Mouse (Mus musculus) forebrain, embryonic 11.5 days (tissue): ENCODE measurements around the gene Clasp1. TPM values are rescaled to one million over a fixed set of nuclear protein-coding genes. Genes with fewer than 3 reads are reported as not detected.

Experiments
- ATAC-seq: fragments of 200-750 bp; cut with Nextera tagmentation; replicated peaks from 2 replicates; pipeline ENCODE4 v1.8.0; 2017; ENCODE audit warnings: moderate TSS enrichment; ENCODE audit not compliant: low FRiP score
- DNase-seq: peaks from one replicate; pipeline ENCODE4 v3.0.0-alpha.2; 2017; ENCODE audit warnings: low spot score
- H3K27ac ChIP-seq: fragments of 300-500 bp; sonication (generic); 2 replicates; pipeline ENCODE4 v1.5.1; 2014; ENCODE audit warnings: low read depth, low read length
- H3K27me3 ChIP-seq: fragments of 300-500 bp; sonication (generic); 2 replicates; pipeline ENCODE4 v1.6.1; 2014; ENCODE audit warnings: mild to moderate bottlenecking, low read length, mixed read lengths; ENCODE audit not compliant: control insufficient read depth, insufficient read depth
- H3K36me3 ChIP-seq: fragments of 300-500 bp; sonication (generic); 2 replicates; pipeline ENCODE4 v1.6.1; 2014; ENCODE audit warnings: mild to moderate bottlenecking, low read length, moderate library complexity, mixed read lengths; ENCODE audit not compliant: control insufficient read depth, insufficient read depth
- H3K4me1 ChIP-seq: fragments of 300-500 bp; sonication (generic); replicated peaks from 2 replicates; pipeline ENCODE4 v1.6.1; 2014; ENCODE audit warnings: low read length, mixed read lengths; ENCODE audit not compliant: control insufficient read depth, insufficient read depth
- H3K4me2 ChIP-seq: fragments of 300-500 bp; sonication (generic); 2 replicates; pipeline ENCODE4 v1.6.1; 2014; ENCODE audit warnings: low read depth, mild to moderate bottlenecking, low read length, moderate library complexity, mixed read lengths; ENCODE audit not compliant: severe bottlenecking
- H3K4me3 ChIP-seq: fragments of 300-500 bp; sonication (generic); 2 replicates; pipeline ENCODE4 v1.5.1; 2014; ENCODE audit warnings: low read depth, low read length
- H3K9ac ChIP-seq: fragments of 300-500 bp; sonication (generic); 2 replicates; pipeline ENCODE4 v1.6.1; 2014; ENCODE audit warnings: low read length
- H3K9me3 ChIP-seq: fragments of 300-500 bp; sonication (generic); 2 replicates; pipeline ENCODE4 v1.6.1; 2016; ENCODE audit warnings: low read length, mixed read lengths; ENCODE audit not compliant: control insufficient read depth
- WGBS: fragments of 180-500 bp; shearing (Covaris S2); extraction: QIAGEN DNeasy Blood & Tissue Kit; methylation state at CpG from one replicate; pipeline ENCODE4 v1.1.7; 2014; 5-methylcytosine and 5-hydroxymethylcytosine counted together
- polyA plus RNA-seq: library from polyadenylated mRNA; unstranded; fragments of >200 nt; fragmentation: Nextera tagmentation; extraction: Ambion mirVana; gene quantifications from 2 replicates; pipeline ENCODE4 v1.2.1, GENCODE M21; 2014

Clasp1 gene
- polyA plus RNA-seq, 1 experiment from 2014 or later: 136 TPM

DNA sequence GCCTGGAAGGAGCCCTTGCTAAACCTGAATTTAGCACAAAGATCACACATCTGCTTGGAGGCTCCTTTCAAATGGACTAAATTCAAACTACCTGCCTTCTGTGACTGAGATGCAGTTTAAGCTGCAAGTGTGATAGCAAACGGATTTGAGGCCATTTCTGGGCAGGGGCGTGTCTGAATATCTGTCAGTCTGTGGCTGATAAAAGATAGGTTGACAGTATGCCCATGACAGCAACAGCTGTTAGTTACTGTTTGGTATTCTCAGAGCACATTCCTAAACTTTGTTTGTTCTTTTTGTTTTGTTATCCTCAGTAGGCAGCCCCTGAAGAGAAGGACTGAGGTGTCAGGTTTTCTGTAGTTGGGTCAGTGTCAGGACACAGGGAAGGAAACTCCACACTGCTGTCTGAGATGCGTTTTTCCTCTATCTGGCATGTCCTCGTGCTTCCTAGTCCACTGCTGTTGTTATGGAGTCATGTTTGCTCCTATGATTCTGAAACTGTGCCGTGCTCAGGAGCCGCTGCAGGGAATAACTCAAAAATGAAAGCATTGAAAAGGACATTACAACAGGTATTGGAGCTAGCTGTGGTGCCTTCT is 94.7 kb downstream of the Clasp1 start:
- Histone ChIP-seq H3K27me3 (no peaks in the 10 kb centered on the region), H3K9ac (no peak overlapping the region), H3K4me1 (peaks cover 9% of the 10 kb centered on the region; the same call in 1 of the 2 replicates), H3K36me3 (no peaks in the 10 kb centered on the region; the same call in 1 of the 2 replicates), H3K27ac (no peak overlapping the region), H3K4me2 (no peak overlapping the region), H3K4me3 (no peak overlapping the region), H3K9me3 (no peaks in the 10 kb centered on the region)
- WGBS: 87% methylated on average over 6 of the region's 6 CpGs
- no peak for ATAC-seq
- DNase-seq: no peak

DNA sequence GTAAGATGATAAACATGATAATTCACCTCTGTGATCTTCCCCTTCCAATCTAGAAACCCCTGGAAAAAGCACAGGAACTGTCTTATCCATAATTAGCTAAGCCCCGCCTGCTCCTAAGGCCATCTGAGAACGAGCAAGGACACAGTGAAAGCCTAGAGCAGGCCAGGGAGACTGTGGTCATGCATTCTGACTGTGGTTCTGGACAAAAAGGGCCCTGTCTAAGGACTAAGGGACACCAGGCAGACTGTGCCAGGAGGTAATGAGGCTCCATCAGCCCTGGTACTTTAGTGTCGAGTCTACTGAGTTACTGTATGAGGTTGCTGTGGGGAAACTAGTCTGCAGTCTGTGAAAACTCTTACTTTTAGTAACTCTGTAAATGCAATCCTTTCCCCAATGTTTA is 96.7 kb downstream of the Clasp1 start:
- no peak overlapping the region for H3K4me3 ChIP-seq

DNA sequence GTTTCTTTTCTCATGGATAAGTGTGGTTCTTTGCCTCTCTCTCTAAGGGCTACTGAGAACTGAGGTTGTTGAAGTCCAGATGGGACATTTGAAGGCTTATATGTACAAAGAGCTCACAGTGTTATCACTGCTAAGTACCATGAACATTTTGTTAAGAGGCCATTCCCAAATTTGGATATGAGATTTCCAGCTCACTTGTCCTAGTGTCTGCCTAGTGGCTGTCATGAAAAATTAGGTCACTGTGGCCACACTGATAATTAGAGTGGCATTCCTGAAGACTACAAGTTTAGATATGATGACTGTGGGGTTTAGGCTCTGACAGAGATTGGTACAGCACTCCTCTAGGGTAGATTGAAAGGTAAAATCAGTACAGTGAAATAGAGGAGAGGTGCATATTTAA is 97.2 kb downstream of the Clasp1 start:
- no peaks in the 10 kb centered on the region; the same call in 1 of the 2 replicates for H3K36me3 ChIP-seq
- H3K27ac ChIP-seq: no peak overlapping the region
- H3K4me3 ChIP-seq: no peak overlapping the region
- no peaks in the 10 kb centered on the region for H3K27me3 ChIP-seq
- no peak overlapping the region for H3K4me2 ChIP-seq
- peaks cover 9% of the 10 kb centered on the region; the same call in 1 of the 2 replicates for H3K4me1 ChIP-seq
- no peak overlapping the region for H3K9ac ChIP-seq
- DNase-seq (no peak), ATAC-seq (no peak)
- no peaks in the 10 kb centered on the region for H3K9me3 ChIP-seq

More for the DNA sequence above, 96.7 kb downstream of the Clasp1 start:
- no peaks in the 10 kb centered on the region; the same call in 1 of the 2 replicates for H3K36me3 ChIP-seq
- DNase-seq: no peak
- no peaks in the 10 kb centered on the region for H3K27me3 ChIP-seq
- ATAC-seq: no peak
- H3K9me3 ChIP-seq: no peaks in the 10 kb centered on the region
- no peak overlapping the region for H3K9ac ChIP-seq
- peaks cover 9% of the 10 kb centered on the region; the same call in 1 of the 2 replicates for H3K4me1 ChIP-seq
- no peak overlapping the region for H3K27ac ChIP-seq
- no peak overlapping the region for H3K4me2 ChIP-seq
- WGBS: 82% methylated on average over 3 of the region's 3 CpGs

- DNase-seq (peak; percentile 6), ATAC-seq (no peak)
- Histone ChIP-seq H3K27me3 (no peaks in the 10 kb centered on the region), H3K9ac (no peak overlapping the region), H3K9me3 (no peaks in the 10 kb centered on the region), H3K27ac (no peak overlapping the region), H3K4me1 (no peaks in the 10 kb centered on the region), H3K4me2 (no peak overlapping the region), H3K4me3 (no peak overlapping the region), H3K36me3 (no peaks in the 10 kb centered on the region; the same call in 1 of the 2 replicates)
- 93% methylated on average over 3 of the region's 3 CpGs for WGBS
Measured at GRCm38 (mm10) chr1:118492811-118493210, 104.0 kb downstream of the Clasp1 start.

- Histone ChIP-seq H3K9ac (no peak overlapping the region), H3K4me1 (no peaks in the 10 kb centered on the region), H3K4me2 (no peak overlapping the region), H3K27me3 (no peaks in the 10 kb centered on the region), H3K4me3 (no peak overlapping the region), H3K27ac (no peak overlapping the region), H3K36me3 (no peaks in the 10 kb centered on the region; the same call in 1 of the 2 replicates), H3K9me3 (no peaks in the 10 kb centered on the region)
- 95% methylated on average over 9 of the region's 9 CpGs for WGBS
- no peak for ATAC-seq
- peak; percentile 49 for DNase-seq
Measured at GRCm38 (mm10) chr1:118494551-118494950, 105.7 kb downstream of the Clasp1 start.

- 79% methylated on average over 5 of the region's 5 CpGs for WGBS
- H3K9me3 ChIP-seq: no peaks in the 10 kb centered on the region
- DNase-seq (peak; percentile 84), ATAC-seq (peak; percentile 64; the same call in 1 of the 2 replicates)
- H3K9ac ChIP-seq: no peak overlapping the region
- peaks cover 3% of the 10 kb centered on the region; the same call in 1 of the 2 replicates for H3K36me3 ChIP-seq
- H3K4me1 ChIP-seq: no peaks in the 10 kb centered on the region
- no peak overlapping the region for H3K27ac ChIP-seq
- no peak overlapping the region for H3K4me2 ChIP-seq
- H3K4me3 ChIP-seq: no peak overlapping the region
- no peaks in the 10 kb centered on the region for H3K27me3 ChIP-seq
Measured at GRCm38 (mm10) chr1:118498311-118498710, 109.5 kb downstream of the Clasp1 start.

GRCm38 (mm10) chr1:118500606-118501005 is 111.7 kb downstream of the Clasp1 start:
- Histone ChIP-seq H3K36me3 (peaks cover 3% of the 10 kb centered on the region; the same call in 1 of the 2 replicates), H3K4me3 (no peak overlapping the region), H3K4me2 (no peak overlapping the region), H3K9ac (no peak overlapping the region), H3K27ac (no peak overlapping the region), H3K4me1 (no peaks in the 10 kb centered on the region), H3K27me3 (no peaks in the 10 kb centered on the region), H3K9me3 (no peaks in the 10 kb centered on the region)
- DNase-seq: peak; percentile 41
- WGBS: 91% methylated on average over 11 of the region's 11 CpGs
- ATAC-seq: no peak

- no peak overlapping the region for H3K4me3 ChIP-seq
- H3K36me3 ChIP-seq: peaks cover 3% of the 10 kb centered on the region; the same call in 1 of the 2 replicates
- no peak overlapping the region for H3K9ac ChIP-seq
- DNase-seq (peak; percentile 11), ATAC-seq (no peak)
- no peaks in the 10 kb centered on the region for H3K4me1 ChIP-seq
- no peaks in the 10 kb centered on the region for H3K9me3 ChIP-seq
- no peak overlapping the region for H3K27ac ChIP-seq
- no peak overlapping the region for H3K4me2 ChIP-seq
- no peaks in the 10 kb centered on the region for H3K27me3 ChIP-seq
- 89% methylated on average over 2 of the region's 2 CpGs for WGBS
Measured at GRCm38 (mm10) chr1:118501691-118502090, 112.8 kb downstream of the Clasp1 start.

- H3K36me3 ChIP-seq: peaks cover 2% of the 10 kb centered on the region; the same call in 1 of the 2 replicates
- ATAC-seq (no peak), DNase-seq (no peak)
- no peaks in the 10 kb centered on the region for H3K9me3 ChIP-seq
- H3K4me1 ChIP-seq: no peaks in the 10 kb centered on the region
- WGBS: 98% methylated on average over 1 of the region's 1 CpGs
- no peak overlapping the region for H3K9ac ChIP-seq
- no peak overlapping the region for H3K4me3 ChIP-seq
- no peak overlapping the region for H3K27ac ChIP-seq
- H3K27me3 ChIP-seq: no peaks in the 10 kb centered on the region
- no peak overlapping the region for H3K4me2 ChIP-seq
Measured at GRCm38 (mm10) chr1:118505746-118506145, 116.9 kb downstream of the Clasp1 start.
